Mouse (Mus musculus) forebrain, embryonic 14.5 days (tissue): ENCODE measurements around the gene Syt14. TPM values are rescaled to one million over a fixed set of nuclear protein-coding genes. Genes with fewer than 3 reads are reported as not detected.

Experiments used
- ATAC-seq: fragments of 200-750 bp; cut with Nextera tagmentation; 2 replicates; pipeline ENCODE4 v1.8.0; 2017; ENCODE audit warnings: mild to moderate bottlenecking, moderate library complexity
- DNase-seq: peaks from one replicate; pipeline ENCODE4 v3.0.0-alpha.2; 2015; ENCODE audit warnings: low spot score
- H3K27ac ChIP-seq: fragments of 300-500 bp; sonication (generic); 2 replicates; pipeline ENCODE4 v1.5.1; 2014; ENCODE audit warnings: low read depth, mild to moderate bottlenecking, control low read depth, low read length, moderate library complexity
- H3K27me3 ChIP-seq: fragments of 300-500 bp; sonication (generic); replicated peaks from 2 replicates; pipeline ENCODE4 v1.6.1; 2014; ENCODE audit warnings: low read length, control low read depth, mixed read lengths; ENCODE audit not compliant: control insufficient read depth, insufficient read depth
- H3K36me3 ChIP-seq: fragments of 300-500 bp; sonication (generic); 2 replicates; pipeline ENCODE4 v1.6.1; 2014; ENCODE audit warnings: low read length, control low read depth; ENCODE audit not compliant: control insufficient read depth, insufficient read depth
- H3K4me1 ChIP-seq: fragments of 300-500 bp; sonication (generic); 2 replicates; pipeline ENCODE4 v1.6.1; 2014; ENCODE audit warnings: antibody characterized with exemption, low read length, control low read depth; ENCODE audit not compliant: control insufficient read depth, insufficient read depth
- H3K4me2 ChIP-seq: fragments of 300-500 bp; sonication (generic); 2 replicates; pipeline ENCODE4 v1.6.1; 2014; ENCODE audit warnings: mild to moderate bottlenecking, control low read depth, low read length
- H3K4me3 ChIP-seq: fragments of 300-500 bp; sonication (generic); 2 replicates; pipeline ENCODE4 v1.5.1; 2014; ENCODE audit warnings: low read depth, low read length, control low read depth
- H3K9ac ChIP-seq: fragments of 300-500 bp; sonication (generic); 2 replicates; pipeline ENCODE4 v1.6.1; 2014; ENCODE audit warnings: mild to moderate bottlenecking, low read length, control low read depth, moderate library complexity
- H3K9me3 ChIP-seq: fragments of 300-500 bp; sonication (generic); replicated peaks from 2 replicates; pipeline ENCODE4 v1.6.1; 2016; ENCODE audit warnings: low read length, control low read depth, mixed read lengths; ENCODE audit not compliant: control insufficient read depth
- WGBS: fragments of 180-500 bp; shearing (Covaris S2); extraction: QIAGEN DNeasy Blood & Tissue Kit; methylation state at CpG from one replicate; pipeline ENCODE4 v1.1.7; 2014; 5-methylcytosine and 5-hydroxymethylcytosine counted together
- polyA plus RNA-seq: library from polyadenylated mRNA; unstranded; fragments of >200 nt; fragmentation: Nextera tagmentation; extraction: Ambion mirVana; gene quantifications from 2 replicates; pipeline ENCODE4 v1.2.1, GENCODE M21; 2014

The Syt14 gene
- polyA plus RNA-seq, 1 experiment from 2014 or later = 6.9 TPM

GRCm38 (mm10) chr1:193001587-193001986 lies 34.0 kb downstream of the Syt14 start:
- H3K4me1 ChIP-seq = no peaks in the 10 kb centered on the region
- ATAC-seq (no peak), DNase-seq (no peak)
- H3K27me3 ChIP-seq = no peaks in the 10 kb centered on the region
- H3K4me3 ChIP-seq = no peak overlapping the region
- WGBS = 89% methylated on average over 2 of the region's 2 CpGs
- no peaks in the 10 kb centered on the region for H3K36me3 ChIP-seq
- H3K27ac ChIP-seq = no peak overlapping the region
- no peaks in the 10 kb centered on the region for H3K9me3 ChIP-seq
- no peak overlapping the region for H3K4me2 ChIP-seq
- no peak overlapping the region for H3K9ac ChIP-seq

GRCm38 (mm10) chr1:193000908-193001307 lies 34.7 kb downstream of the Syt14 start:
- Histone ChIP-seq H3K36me3 (no peaks in the 10 kb centered on the region), H3K27ac (no peak overlapping the region), H3K4me1 (no peaks in the 10 kb centered on the region), H3K9me3 (no peaks in the 10 kb centered on the region), H3K27me3 (no peaks in the 10 kb centered on the region), H3K9ac (no peak overlapping the region), H3K4me2 (no peak overlapping the region), H3K4me3 (no peak overlapping the region)
- DNase-seq = peak; percentile 59
- no peak for ATAC-seq

GRCm38 (mm10) chr1:192994179-192994873 lies 41.2 kb downstream of the Syt14 start:
- no peaks in the 10 kb centered on the region for H3K36me3 ChIP-seq
- DNase-seq (no peak), ATAC-seq (no peak)
- no peak overlapping the region for H3K4me3 ChIP-seq
- H3K27ac ChIP-seq = no peak overlapping the region
- H3K9ac ChIP-seq = no peak overlapping the region
- no peak overlapping the region for H3K4me2 ChIP-seq
- no peaks in the 10 kb centered on the region for H3K27me3 ChIP-seq
- 85% methylated on average over 2 of the region's 2 CpGs for WGBS
- no peaks in the 10 kb centered on the region for H3K4me1 ChIP-seq
- H3K9me3 ChIP-seq = no peaks in the 10 kb centered on the region

- no peaks in the 10 kb centered on the region for H3K36me3 ChIP-seq
- no peak overlapping the region for H3K4me3 ChIP-seq
- no peak for ATAC-seq
Observed at GRCm38 (mm10) chr1:192993491-192993890, 42.1 kb downstream of the Syt14 start.

GRCm38 (mm10) chr1:192987203-192987602 lies 48.4 kb downstream of the Syt14 start:
- Histone ChIP-seq H3K27me3 (no peaks in the 10 kb centered on the region), H3K9me3 (no peaks in the 10 kb centered on the region), H3K4me3 (no peak overlapping the region), H3K27ac (no peak overlapping the region), H3K9ac (no peak overlapping the region), H3K4me1 (no peaks in the 10 kb centered on the region), H3K4me2 (no peak overlapping the region), H3K36me3 (no peaks in the 10 kb centered on the region)
- ATAC-seq (no peak), DNase-seq (no peak)
- 95% methylated on average over 3 of the region's 3 CpGs for whole genome bisulfite sequencing

More at GRCm38 (mm10) chr1:192993491-192993890, 42.1 kb downstream of the Syt14 start:
- DNase-seq = no peak
- Histone ChIP-seq H3K27me3 (no peaks in the 10 kb centered on the region), H3K4me1 (no peaks in the 10 kb centered on the region), H3K4me2 (no peak overlapping the region), H3K9me3 (no peaks in the 10 kb centered on the region), H3K27ac (no peak overlapping the region), H3K9ac (no peak overlapping the region)

- no peak for ATAC-seq
- DNase-seq = no peak
Observed at GRCm38 (mm10) chr1:192986481-192986880, 49.1 kb downstream of the Syt14 start.

GRCm38 (mm10) chr1:192984333-192984732 lies 51.2 kb downstream of the Syt14 start:
- DNase-seq (no peak), ATAC-seq (no peak)

More at GRCm38 (mm10) chr1:192986481-192986880, 49.1 kb downstream of the Syt14 start:
- no peaks in the 10 kb centered on the region for H3K27me3 ChIP-seq
- no peak overlapping the region for H3K4me2 ChIP-seq
- no peak overlapping the region for H3K4me3 ChIP-seq
- WGBS = 82% methylated on average over 3 of the region's 3 CpGs
- H3K27ac ChIP-seq = no peak overlapping the region
- no peak overlapping the region for H3K9ac ChIP-seq
- H3K9me3 ChIP-seq = no peaks in the 10 kb centered on the region
- H3K4me1 ChIP-seq = no peaks in the 10 kb centered on the region
- H3K36me3 ChIP-seq = no peaks in the 10 kb centered on the region

GRCm38 (mm10) chr1:192981658-192982057 lies 53.9 kb downstream of the Syt14 start:
- no peak overlapping the region for H3K4me3 ChIP-seq
- WGBS = 94% methylated on average over 3 of the region's 3 CpGs
- H3K4me1 ChIP-seq = no peaks in the 10 kb centered on the region
- DNase-seq = no peak
- H3K36me3 ChIP-seq = 0 out of 2 replicates have a peak, but pooled peaks cover 4% of the 10 kb centered on the region
- H3K9ac ChIP-seq = no peak overlapping the region
- no peaks in the 10 kb centered on the region for H3K9me3 ChIP-seq
- no peak overlapping the region for H3K4me2 ChIP-seq
- H3K27me3 ChIP-seq = no peaks in the 10 kb centered on the region
- H3K27ac ChIP-seq = no peak overlapping the region
- ATAC-seq = no peak

More at GRCm38 (mm10) chr1:192984333-192984732, 51.2 kb downstream of the Syt14 start:
- H3K9me3 ChIP-seq = no peaks in the 10 kb centered on the region
- H3K27me3 ChIP-seq = no peaks in the 10 kb centered on the region
- no peak overlapping the region for H3K4me2 ChIP-seq
- 92% methylated on average over 4 of the region's 4 CpGs for WGBS
- no peak overlapping the region for H3K9ac ChIP-seq
- no peaks in the 10 kb centered on the region for H3K4me1 ChIP-seq
- H3K4me3 ChIP-seq = no peak overlapping the region
- no peaks in the 10 kb centered on the region for H3K36me3 ChIP-seq
- no peak overlapping the region for H3K27ac ChIP-seq

GRCm38 (mm10) chr1:192981120-192981519 lies 54.5 kb downstream of the Syt14 start:
- no peak overlapping the region for H3K4me2 ChIP-seq
- H3K27me3 ChIP-seq = no peaks in the 10 kb centered on the region
- no peak overlapping the region for H3K4me3 ChIP-seq
- H3K9me3 ChIP-seq = no peaks in the 10 kb centered on the region
- ATAC-seq (no peak), DNase-seq (no peak)
- no peaks in the 10 kb centered on the region for H3K4me1 ChIP-seq
- 0 out of 2 replicates have a peak, but pooled peaks cover 4% of the 10 kb centered on the region for H3K36me3 ChIP-seq
- no peak overlapping the region for H3K27ac ChIP-seq
- WGBS = 82% methylated on average over 1 of the region's 1 CpGs
- no peak overlapping the region for H3K9ac ChIP-seq
